Mouse (Mus musculus): Measurements from ENCODE around the gene Ccn5. TPM values are rescaled to one million over a fixed set of nuclear protein-coding genes. Genes with fewer than 3 reads are reported as not detected.

The Ccn5 gene
- 0.05 TPM in 2 replicates for polyA plus RNA-seq (2015; fragmentation: Nextera tagmentation; extraction: Ambion mirVana)

DNA sequence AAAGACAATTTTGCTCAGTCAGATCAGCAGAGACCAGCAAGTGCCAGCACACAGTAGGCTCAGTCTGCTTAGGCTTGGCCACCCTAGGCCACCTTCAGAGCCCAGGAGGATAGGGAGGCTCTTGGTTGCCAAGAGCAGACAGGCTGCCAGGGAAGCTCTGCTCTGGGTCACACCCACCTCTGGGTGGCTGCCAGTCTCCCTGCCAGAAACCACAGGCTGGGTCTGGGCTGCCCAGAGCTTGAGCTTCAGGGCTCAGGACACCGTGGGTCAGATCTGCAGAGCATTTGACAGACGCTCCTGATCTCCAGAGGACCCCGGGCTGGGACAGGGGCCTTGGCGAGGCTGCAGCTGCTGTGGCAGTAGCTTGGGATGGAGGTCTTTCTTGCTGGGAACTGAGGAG lies at the start of gene Ccn5:
Gene Ccn5 (plus strand): TSS at position 255 of the 400 bp plus-strand sequence.
- no peaks in the 10 kb centered on the region for H3K4me1 ChIP-seq (ENCODE audit: control insufficient read depth, low read depth, low read length)
- 32% methylated on average over 4 of the region's 4 CpGs for WGBS (ENCODE audit: insufficient replicate concordance)
- no peak within 1 kb of the TSS for H3K4me2 ChIP-seq (ENCODE audit: low read depth, low read length)
- no peak within 1 kb of the TSS for H3K4me3 ChIP-seq (ENCODE audit: low read depth, low read length)
- H3K27me3 ChIP-seq (ENCODE audit: control insufficient read depth, insufficient read depth, low read depth, low read length) = no peaks in the 10 kb centered on the region
- no peaks in the 10 kb centered on the region for H3K9me3 ChIP-seq (replicated peaks; ENCODE audit: control insufficient read depth, low read length)
- H3K9ac ChIP-seq (ENCODE audit: low read depth, low read length) = no peak within 1 kb of the TSS
- no peaks in the 10 kb centered on the region for H3K36me3 ChIP-seq (ENCODE audit: control insufficient read depth, insufficient read depth)
- ATAC-seq (ENCODE audit: low read depth) = no peak
- no peak within 1 kb of the TSS for H3K27ac ChIP-seq (ENCODE audit: low read length)

DNA sequence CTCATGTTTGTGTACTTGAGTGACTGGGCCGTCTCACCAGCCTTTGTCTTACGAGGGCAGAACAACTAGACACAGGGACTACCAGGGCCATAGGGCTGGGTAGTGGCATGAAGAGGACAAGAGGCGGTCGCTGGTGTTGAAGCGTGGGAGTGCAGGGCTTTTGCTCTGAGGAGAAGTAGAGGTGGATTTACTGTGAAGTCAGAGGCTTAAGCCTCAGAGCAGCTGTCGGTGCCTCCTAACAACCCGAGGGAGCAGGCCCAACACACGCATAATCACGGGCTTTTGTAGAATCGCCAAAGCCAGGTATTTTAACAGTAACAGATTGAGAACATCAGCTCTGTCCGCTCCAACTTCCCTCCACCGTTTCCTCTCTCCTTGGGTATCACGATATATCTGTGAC lies 44.0 kb upstream of the Ccn5 start:
- H3K36me3 ChIP-seq (ENCODE audit: control insufficient read depth, insufficient read depth) = no peaks in the 10 kb centered on the region
- H3K4me1 ChIP-seq (ENCODE audit: control insufficient read depth, low read depth, low read length) = no peaks in the 10 kb centered on the region
- no peak overlapping the region for H3K9ac ChIP-seq (ENCODE audit: low read depth, low read length)
- WGBS (ENCODE audit: insufficient replicate concordance) = 25% methylated on average over 13 of the region's 13 CpGs
- no peak for ATAC-seq (ENCODE audit: low read depth)
- H3K4me2 ChIP-seq (ENCODE audit: low read depth, low read length) = no peak overlapping the region
- H3K27me3 ChIP-seq (ENCODE audit: control insufficient read depth, insufficient read depth, low read depth, low read length) = no peaks in the 10 kb centered on the region
- no peaks in the 10 kb centered on the region for H3K9me3 ChIP-seq (replicated peaks; ENCODE audit: control insufficient read depth, low read length)
- no peak overlapping the region for H3K4me3 ChIP-seq (ENCODE audit: low read depth, low read length)
- H3K27ac ChIP-seq (ENCODE audit: low read length) = no peak overlapping the region

DNA sequence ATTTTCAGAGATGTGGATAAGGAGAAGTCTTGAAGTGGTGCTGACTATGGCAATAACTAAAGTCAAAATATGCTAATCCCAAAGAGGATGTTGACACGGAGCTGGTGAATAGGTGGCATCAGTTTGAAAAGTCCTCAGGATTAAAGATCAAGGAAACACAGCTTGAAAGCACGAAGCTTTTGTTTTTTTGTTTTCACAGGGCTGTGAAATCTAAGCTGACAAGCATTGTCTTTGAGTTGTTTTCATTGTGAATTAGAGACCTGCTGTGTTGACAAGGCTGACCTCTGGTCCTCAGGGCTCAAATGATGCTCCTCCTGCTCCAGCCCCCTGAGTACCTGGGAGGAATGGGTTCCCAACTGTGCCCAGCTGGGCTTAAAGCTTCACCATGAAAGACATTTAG lies 43.6 kb upstream of the Ccn5 start:
- ATAC-seq (ENCODE audit: low read depth) = no peak
- no peak overlapping the region for H3K4me3 ChIP-seq (ENCODE audit: low read depth, low read length)
- H3K27ac ChIP-seq (ENCODE audit: low read length) = no peak overlapping the region
- H3K9ac ChIP-seq (ENCODE audit: low read depth, low read length) = no peak overlapping the region
- H3K27me3 ChIP-seq (ENCODE audit: control insufficient read depth, insufficient read depth, low read depth, low read length) = no peaks in the 10 kb centered on the region
- H3K4me1 ChIP-seq (ENCODE audit: control insufficient read depth, low read depth, low read length) = no peaks in the 10 kb centered on the region
- WGBS (ENCODE audit: insufficient replicate concordance) = 14% methylated on average over 2 of the region's 2 CpGs
- no peaks in the 10 kb centered on the region for H3K36me3 ChIP-seq (ENCODE audit: control insufficient read depth, insufficient read depth)
- H3K9me3 ChIP-seq (replicated peaks; ENCODE audit: control insufficient read depth, low read length) = no peaks in the 10 kb centered on the region
- H3K4me2 ChIP-seq (ENCODE audit: low read depth, low read length) = no peak overlapping the region

DNA sequence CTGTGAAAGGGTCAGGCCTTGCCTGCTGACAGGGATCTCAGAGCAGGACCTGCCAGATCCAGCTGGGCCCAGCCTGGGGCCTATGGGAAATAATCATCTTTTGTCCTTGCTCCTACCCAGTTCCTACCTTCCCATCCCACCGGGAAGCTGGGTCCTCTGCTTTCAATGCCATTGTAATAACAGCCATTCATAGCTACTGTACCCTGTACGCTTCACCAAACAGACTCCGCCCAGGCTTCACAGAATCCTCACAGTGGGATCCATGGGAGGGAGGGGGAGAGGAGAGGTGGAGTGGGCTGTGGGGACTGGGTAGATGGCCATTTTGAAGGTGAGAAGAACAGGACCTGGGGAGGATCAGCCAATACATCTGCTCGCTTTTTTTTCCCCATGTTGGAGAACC lies 41.8 kb upstream of the Ccn5 start:
- no peak for ATAC-seq (ENCODE audit: low read depth)
- Histone ChIP-seq H3K27ac (ENCODE audit: low read length) (no peak overlapping the region), H3K4me2 (ENCODE audit: low read depth, low read length) (no peak overlapping the region), H3K9ac (ENCODE audit: low read depth, low read length) (no peak overlapping the region), H3K9me3 (replicated peaks; ENCODE audit: control insufficient read depth, low read length) (no peaks in the 10 kb centered on the region), H3K27me3 (ENCODE audit: control insufficient read depth, insufficient read depth, low read depth, low read length) (no peaks in the 10 kb centered on the region), H3K4me1 (ENCODE audit: control insufficient read depth, low read depth, low read length) (no peaks in the 10 kb centered on the region), H3K36me3 (ENCODE audit: control insufficient read depth, insufficient read depth) (no peaks in the 10 kb centered on the region), H3K4me3 (ENCODE audit: low read depth, low read length) (no peak overlapping the region)
- 63% methylated on average over 4 of the region's 4 CpGs for WGBS (ENCODE audit: insufficient replicate concordance)

DNA sequence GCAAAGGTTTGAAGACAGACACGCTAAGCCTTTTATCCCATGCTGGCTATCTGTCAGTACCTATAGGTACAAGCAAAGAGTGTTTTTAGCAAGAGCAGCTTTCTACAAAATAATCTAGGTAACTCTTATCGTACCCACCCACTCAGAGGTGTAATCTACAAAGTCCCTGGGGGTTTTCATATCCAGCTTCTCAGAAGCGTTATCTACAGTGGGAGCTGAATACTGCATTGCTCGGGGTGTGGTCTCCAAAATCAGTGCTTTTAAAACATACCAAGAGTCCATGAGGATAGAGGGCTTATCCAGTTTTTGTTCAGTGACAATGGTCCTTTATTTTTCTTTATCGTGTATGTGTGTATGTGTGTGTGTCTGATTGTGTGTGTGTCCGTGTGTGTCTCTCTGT lies 37.3 kb upstream of the Ccn5 start:
- WGBS (ENCODE audit: insufficient replicate concordance) = 52% methylated on average over 6 of the region's 6 CpGs
- no peak for ATAC-seq (ENCODE audit: low read depth)

DNA sequence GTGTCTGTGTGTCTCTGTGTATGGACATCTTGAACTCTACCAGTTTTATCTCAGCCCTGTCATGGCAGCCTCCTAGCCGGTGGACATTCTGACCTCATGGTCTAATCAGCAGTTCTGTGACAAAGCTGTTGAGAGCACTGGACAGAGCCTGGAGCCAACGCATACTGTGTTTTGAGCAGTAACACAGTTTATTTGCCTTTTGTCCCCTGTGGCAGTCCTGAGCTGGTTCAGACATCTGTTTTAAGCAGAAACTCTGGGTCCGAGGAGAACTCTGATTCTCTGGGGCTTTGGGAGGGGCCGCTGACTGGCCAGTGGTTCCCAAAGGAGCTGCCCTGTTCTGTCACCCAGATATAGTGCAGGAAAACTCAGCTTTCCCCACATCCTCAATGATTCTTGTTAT lies 36.8 kb upstream of the Ccn5 start:
- ATAC-seq (ENCODE audit: low read depth) = no peak
- H3K36me3 ChIP-seq (ENCODE audit: control insufficient read depth, insufficient read depth) = no peaks in the 10 kb centered on the region
- WGBS (ENCODE audit: insufficient replicate concordance) = 48% methylated on average over 4 of the region's 4 CpGs

More for the DNA sequence above, 37.3 kb upstream of the Ccn5 start:
- H3K4me2 ChIP-seq (ENCODE audit: low read depth, low read length) = no peak overlapping the region
- H3K9me3 ChIP-seq (replicated peaks; ENCODE audit: control insufficient read depth, low read length) = no peaks in the 10 kb centered on the region
- no peaks in the 10 kb centered on the region for H3K4me1 ChIP-seq (ENCODE audit: control insufficient read depth, low read depth, low read length)
- H3K4me3 ChIP-seq (ENCODE audit: low read depth, low read length) = no peak overlapping the region
- H3K27ac ChIP-seq (ENCODE audit: low read length) = no peak overlapping the region
- H3K27me3 ChIP-seq (ENCODE audit: control insufficient read depth, insufficient read depth, low read depth, low read length) = no peaks in the 10 kb centered on the region
- no peaks in the 10 kb centered on the region for H3K36me3 ChIP-seq (ENCODE audit: control insufficient read depth, insufficient read depth)
- H3K9ac ChIP-seq (ENCODE audit: low read depth, low read length) = no peak overlapping the region

DNA sequence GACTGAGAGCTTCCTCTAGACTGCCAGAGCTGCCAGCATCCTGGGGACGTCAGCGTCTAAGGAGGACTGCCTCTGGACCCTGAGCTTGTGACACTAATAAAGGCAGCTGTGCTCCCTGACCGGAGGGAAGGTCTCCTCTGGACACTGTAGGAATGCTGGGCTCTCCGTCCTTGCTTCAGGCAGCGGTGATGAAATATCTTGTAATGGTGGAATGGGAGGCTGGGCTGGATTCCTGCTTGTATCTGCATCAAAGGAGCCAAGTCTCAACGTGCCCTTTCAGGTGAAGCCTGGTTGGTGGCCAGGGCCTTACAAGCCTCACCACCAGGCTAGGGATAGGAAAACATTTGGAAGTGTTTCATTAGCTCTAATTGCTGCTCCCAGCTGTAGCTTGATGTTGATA lies 33.6 kb upstream of the Ccn5 start:
- H3K9ac ChIP-seq (ENCODE audit: low read depth, low read length) = no peak overlapping the region
- no peaks in the 10 kb centered on the region for H3K36me3 ChIP-seq (ENCODE audit: control insufficient read depth, insufficient read depth)
- no peaks in the 10 kb centered on the region for H3K4me1 ChIP-seq (ENCODE audit: control insufficient read depth, low read depth, low read length)
- H3K27ac ChIP-seq (ENCODE audit: low read length) = no peak overlapping the region
- H3K9me3 ChIP-seq (replicated peaks; ENCODE audit: control insufficient read depth, low read length) = no peaks in the 10 kb centered on the region
- H3K4me2 ChIP-seq (ENCODE audit: low read depth, low read length) = no peak overlapping the region
- ATAC-seq (ENCODE audit: low read depth) = no peak
- 74% methylated on average over 6 of the region's 6 CpGs for WGBS (ENCODE audit: insufficient replicate concordance)
- H3K27me3 ChIP-seq (ENCODE audit: control insufficient read depth, insufficient read depth, low read depth, low read length) = no peaks in the 10 kb centered on the region
- no peak overlapping the region for H3K4me3 ChIP-seq (ENCODE audit: low read depth, low read length)

More for the DNA sequence above, 36.8 kb upstream of the Ccn5 start:
- Histone ChIP-seq H3K27me3 (ENCODE audit: control insufficient read depth, insufficient read depth, low read depth, low read length) (no peaks in the 10 kb centered on the region), H3K4me3 (ENCODE audit: low read depth, low read length) (no peak overlapping the region), H3K4me1 (ENCODE audit: control insufficient read depth, low read depth, low read length) (no peaks in the 10 kb centered on the region), H3K4me2 (ENCODE audit: low read depth, low read length) (no peak overlapping the region), H3K9me3 (replicated peaks; ENCODE audit: control insufficient read depth, low read length) (no peaks in the 10 kb centered on the region), H3K27ac (ENCODE audit: low read length) (no peak overlapping the region), H3K9ac (ENCODE audit: low read depth, low read length) (no peak overlapping the region)

DNA sequence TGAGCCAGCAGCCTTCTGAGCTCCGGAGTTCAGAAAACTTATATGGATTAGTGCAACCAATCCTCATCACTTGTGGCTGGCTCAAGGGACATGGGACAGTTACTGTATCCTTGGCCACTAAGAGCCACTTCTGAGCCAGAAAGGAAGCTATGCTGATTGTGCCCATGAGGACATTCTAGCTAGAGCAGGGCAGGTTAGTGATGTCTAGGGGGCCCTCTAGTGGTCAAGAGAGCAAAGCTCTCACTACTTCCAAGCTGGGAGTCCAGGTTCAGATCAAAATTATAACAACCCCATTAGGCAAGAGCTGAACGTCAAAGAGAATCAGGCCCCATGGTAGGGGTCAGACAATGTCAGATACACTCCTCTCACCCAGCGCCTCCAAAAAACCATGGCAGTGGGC lies 33.0 kb upstream of the Ccn5 start:
- H3K9me3 ChIP-seq (replicated peaks; ENCODE audit: control insufficient read depth, low read length) = no peaks in the 10 kb centered on the region
- no peak for ATAC-seq (ENCODE audit: low read depth)
- 32% methylated on average over 3 of the region's 3 CpGs for WGBS (ENCODE audit: insufficient replicate concordance)
- no peak overlapping the region for H3K4me2 ChIP-seq (ENCODE audit: low read depth, low read length)
- H3K27ac ChIP-seq (ENCODE audit: low read length) = no peak overlapping the region
- H3K4me3 ChIP-seq (ENCODE audit: low read depth, low read length) = no peak overlapping the region
- H3K27me3 ChIP-seq (ENCODE audit: control insufficient read depth, insufficient read depth, low read depth, low read length) = no peaks in the 10 kb centered on the region
- no peaks in the 10 kb centered on the region for H3K36me3 ChIP-seq (ENCODE audit: control insufficient read depth, insufficient read depth)
- no peaks in the 10 kb centered on the region for H3K4me1 ChIP-seq (ENCODE audit: control insufficient read depth, low read depth, low read length)
- no peak overlapping the region for H3K9ac ChIP-seq (ENCODE audit: low read depth, low read length)

DNA sequence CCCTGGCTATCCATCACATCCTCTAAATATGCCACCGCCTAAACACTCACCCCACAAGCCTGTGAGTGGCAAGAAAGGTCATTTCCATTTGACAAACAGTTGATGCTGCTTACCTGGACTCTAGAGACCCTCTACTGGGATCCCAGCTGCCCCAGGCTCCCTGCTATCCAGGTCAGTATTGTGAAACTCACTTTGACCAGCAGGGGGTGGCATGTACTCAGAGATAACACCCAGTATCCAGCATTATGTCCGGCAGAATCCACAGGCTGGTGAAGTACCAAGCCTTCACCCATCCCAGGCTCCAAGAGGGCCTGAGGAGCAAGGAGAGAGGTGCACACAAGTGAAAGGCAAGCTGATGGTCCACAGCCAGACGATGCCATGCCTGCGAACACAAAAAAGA lies 32.2 kb upstream of the Ccn5 start:
- Histone ChIP-seq H3K27ac (ENCODE audit: low read length) (no peak overlapping the region), H3K4me2 (ENCODE audit: low read depth, low read length) (no peak overlapping the region), H3K36me3 (ENCODE audit: control insufficient read depth, insufficient read depth) (no peaks in the 10 kb centered on the region), H3K4me1 (ENCODE audit: control insufficient read depth, low read depth, low read length) (no peaks in the 10 kb centered on the region), H3K9me3 (replicated peaks; ENCODE audit: control insufficient read depth, low read length) (no peaks in the 10 kb centered on the region), H3K9ac (ENCODE audit: low read depth, low read length) (no peak overlapping the region), H3K4me3 (ENCODE audit: low read depth, low read length) (no peak overlapping the region), H3K27me3 (ENCODE audit: control insufficient read depth, insufficient read depth, low read depth, low read length) (no peaks in the 10 kb centered on the region)
- WGBS (ENCODE audit: insufficient replicate concordance) = 57% methylated on average over 4 of the region's 4 CpGs
- no peak for ATAC-seq (ENCODE audit: low read depth)

DNA sequence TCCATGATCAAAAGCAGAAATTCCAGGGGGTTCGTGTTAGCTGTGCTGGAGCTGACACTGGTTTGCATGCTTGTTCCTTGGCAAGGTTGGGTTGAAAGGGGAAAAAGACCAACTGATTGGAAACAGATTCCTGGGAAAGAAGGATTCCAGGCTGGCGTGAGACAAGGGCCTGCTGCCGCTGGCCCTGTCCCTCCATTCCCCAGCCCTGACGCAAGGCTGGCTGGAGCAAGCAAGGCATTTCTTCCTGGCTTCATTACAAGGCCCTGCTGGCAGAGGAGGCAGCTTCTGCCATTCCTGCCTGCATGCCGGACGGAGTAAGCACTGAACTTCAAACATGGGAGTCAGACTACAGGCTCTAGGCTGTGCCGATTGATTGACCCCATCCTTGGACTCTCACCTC lies 22.2 kb upstream of the Ccn5 start:
- no peaks in the 10 kb centered on the region for H3K27me3 ChIP-seq (ENCODE audit: control insufficient read depth, insufficient read depth, low read depth, low read length)
- ATAC-seq (ENCODE audit: low read depth) = no peak
- WGBS (ENCODE audit: insufficient replicate concordance) = 59% methylated on average over 7 of the region's 7 CpGs

More for the DNA sequence above, 22.2 kb upstream of the Ccn5 start:
- Histone ChIP-seq H3K27ac (ENCODE audit: low read length) (no peak overlapping the region), H3K36me3 (ENCODE audit: control insufficient read depth, insufficient read depth) (no peaks in the 10 kb centered on the region), H3K4me2 (ENCODE audit: low read depth, low read length) (no peak overlapping the region), H3K4me3 (ENCODE audit: low read depth, low read length) (no peak overlapping the region), H3K4me1 (ENCODE audit: control insufficient read depth, low read depth, low read length) (no peaks in the 10 kb centered on the region), H3K9me3 (replicated peaks; ENCODE audit: control insufficient read depth, low read length) (no peaks in the 10 kb centered on the region), H3K9ac (ENCODE audit: low read depth, low read length) (no peak overlapping the region)
